Mouse (Mus musculus) cerebellum, adult 2 months (tissue): Measurements from ENCODE around the gene Arhgef25.

ENCODE experiments used
- CTCF ChIP-seq: fragments of 200-500 bp; IDR thresholded peaks from 2 replicates; pipeline ENCODE4 v1.5.1; 2011; ENCODE audit warnings: low read depth, mild to moderate bottlenecking, control low read depth, low read length, moderate library complexity, borderline replicate concordance; ENCODE audit not compliant: insufficient read depth
- POLR2A ChIP-seq: fragments of 200-500 bp; IDR thresholded peaks from 2 replicates; pipeline ENCODE4 v1.6.1; 2011; ENCODE audit warnings: low read length, control low read depth, borderline replicate concordance; ENCODE audit not compliant: insufficient read depth

GRCm38 (mm10) chr10:127156511-127156910 lies 33.4 kb downstream of the Arhgef25 start:
- no peak for TF ChIP-seq CTCF
- no peak for TF ChIP-seq POLR2A
